Mouse (Mus musculus): ENCODE data around the gene Stom. TPM values are rescaled to one million over a fixed set of nuclear protein-coding genes. Genes with fewer than 3 reads are reported as not detected.

Gene Stom
- total RNA-seq, 2 experiments from 2014 or later = 64.4 to 68.1 TPM

Other genes starting within 250 kb of the Stom start
- gene AI182371, start 235.4 kb downstream of the Stom start, total RNA-seq (2021) = not detected
- gene Cntrl, start 227.5 kb downstream of the Stom start, total RNA-seq (2021) = 1 to 10 TPM; 6.5 to 7.1 TPM
- gene Rab14, start 135.9 kb downstream of the Stom start, total RNA-seq (2021) = 100 to 1,000 TPM; 117 to 136 TPM
- 100 to 1,000 TPM; 860 to 960 TPM for gene Gsn, start 80.6 kb downstream of the Stom start, total RNA-seq (2021)
- gene 4930568D16Rik, start 30.8 kb upstream of the Stom start, total RNA-seq (2021) = not detected
- not detected for gene 4930402F06Rik, start 60.2 kb upstream of the Stom start, total RNA-seq (2021)
- gene Ggta1, start 126.3 kb upstream of the Stom start, total RNA-seq (2021) = 10 to 100 TPM; 20.4 to 23.7 TPM
- gene Dab2ip, start 221.3 kb upstream of the Stom start, total RNA-seq (2021) = 10 to 100 TPM; 46.0 to 52.1 TPM